Mouse (Mus musculus) adrenal gland, adult 18-20 months (tissue): ENCODE measurements around the gene Klc3. TPM values are rescaled to one million over a fixed set of nuclear protein-coding genes. Genes with fewer than 3 reads are reported as not detected.

Source experiments
- DNase-seq, 2 experiments: peaks; one replicate each; pipeline ENCODE4 v3.0.0; 2021 to 2022; ENCODE audit warnings: low spot score in 2 of 2
- total RNA-seq, 2 experiments: library from RNA; stranded (reverse); gene quantifications; 1 replicate in 1 of 2; 2 replicates in 1 of 2; pipeline ENCODE4 v1.2.3; 2021

The Klc3 gene
- total RNA-seq, 2 experiments from 2014 or later: 1.3 to 3.7 TPM

DNA sequence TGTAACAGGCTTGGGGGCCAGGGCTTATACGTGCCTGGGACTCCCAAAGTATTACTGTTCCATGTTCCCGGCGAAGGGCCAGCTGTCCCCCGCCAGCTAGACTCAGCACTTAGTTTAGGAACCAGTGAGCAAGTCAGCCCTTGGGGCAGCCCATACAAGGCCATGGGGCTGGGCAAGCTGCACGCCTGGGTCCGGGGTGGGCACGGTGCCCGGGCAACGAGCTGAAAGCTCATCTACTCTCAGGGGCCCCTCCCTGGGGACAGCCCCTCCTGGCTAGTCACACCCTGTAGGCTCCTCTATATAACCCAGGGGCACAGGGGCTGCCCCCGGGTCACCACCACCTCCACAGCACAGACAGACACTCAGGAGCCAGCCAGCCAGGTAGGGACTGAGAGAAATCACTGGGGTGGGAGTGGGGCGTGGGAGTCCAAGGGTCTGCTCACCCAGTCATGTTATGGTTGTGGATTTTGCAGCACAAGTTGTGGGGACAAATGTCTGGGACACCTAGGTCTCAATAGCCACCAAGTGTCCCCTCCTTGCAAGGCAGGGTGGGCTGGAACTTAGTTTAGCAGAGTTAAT is 7.0 kb upstream of the Klc3 start:
- peak in 1 of 2 experiments; percentile 54 for DNase-seq

DNA sequence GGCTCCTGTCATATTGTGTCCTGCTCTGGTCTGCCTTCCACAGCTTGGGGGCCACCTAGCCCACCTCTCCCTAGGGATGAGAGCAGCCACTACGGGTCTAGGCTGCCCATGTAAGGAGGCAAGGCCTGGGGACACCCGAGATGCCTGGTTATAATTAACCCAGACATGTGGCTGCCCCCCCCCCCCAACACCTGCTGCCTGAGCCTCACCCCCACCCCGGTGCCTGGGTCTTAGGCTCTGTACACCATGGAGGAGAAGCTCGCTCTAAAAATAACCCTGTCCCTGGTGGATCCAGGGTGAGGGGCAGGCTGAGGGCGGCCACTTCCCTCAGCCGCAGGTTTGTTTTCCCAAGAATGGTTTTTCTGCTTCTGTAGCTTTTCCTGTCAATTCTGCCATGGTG is 5.8 kb upstream of the Klc3 start:
- DNase-seq: no peak

DNA sequence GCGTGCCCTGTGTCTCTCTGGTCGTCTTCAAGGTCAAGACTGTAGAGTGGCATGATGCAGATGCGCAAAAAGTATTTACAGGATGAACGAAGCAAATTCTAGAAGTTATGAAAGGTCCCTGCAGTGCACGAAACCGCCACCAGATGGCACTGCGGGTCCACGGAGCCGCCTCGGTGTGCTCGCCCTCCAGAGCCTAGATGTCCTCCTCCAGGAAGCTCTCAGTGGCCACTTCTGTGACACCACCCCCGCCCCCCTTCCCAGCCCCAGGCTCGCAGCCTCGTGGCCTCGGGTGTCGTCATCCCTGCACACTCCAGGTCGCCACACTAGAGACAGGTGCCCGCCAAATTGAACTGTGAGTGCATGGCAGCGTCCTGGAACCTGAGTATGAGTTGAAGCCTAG is 1.5 kb upstream of the Klc3 start:
- peak; percentile 88 to 91 for DNase-seq

DNA sequence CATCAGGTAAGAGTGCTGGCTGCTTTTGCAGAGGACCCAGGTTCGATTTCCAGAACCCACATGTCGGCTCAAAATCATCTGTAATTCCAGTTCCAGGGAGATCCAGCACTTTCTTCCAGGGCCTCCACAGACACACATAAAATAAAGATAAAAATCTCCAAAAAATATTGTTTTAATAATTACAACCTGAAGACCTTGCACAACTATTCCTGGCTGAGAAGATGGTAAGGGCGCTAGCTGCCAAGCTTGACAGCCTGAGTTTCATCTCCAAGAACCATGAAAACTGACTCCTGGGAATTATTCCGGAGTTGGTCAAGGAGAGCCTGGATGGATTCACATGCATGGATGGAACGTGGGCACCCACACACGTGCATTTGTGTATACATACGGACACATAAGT is 572 bp upstream of the Klc3 start, which contains the start of gene Ckm:
Gene Ckm (plus strand): TSS at position 301 of the 400 bp plus-strand sequence.
- DNase-seq: no peak

DNA sequence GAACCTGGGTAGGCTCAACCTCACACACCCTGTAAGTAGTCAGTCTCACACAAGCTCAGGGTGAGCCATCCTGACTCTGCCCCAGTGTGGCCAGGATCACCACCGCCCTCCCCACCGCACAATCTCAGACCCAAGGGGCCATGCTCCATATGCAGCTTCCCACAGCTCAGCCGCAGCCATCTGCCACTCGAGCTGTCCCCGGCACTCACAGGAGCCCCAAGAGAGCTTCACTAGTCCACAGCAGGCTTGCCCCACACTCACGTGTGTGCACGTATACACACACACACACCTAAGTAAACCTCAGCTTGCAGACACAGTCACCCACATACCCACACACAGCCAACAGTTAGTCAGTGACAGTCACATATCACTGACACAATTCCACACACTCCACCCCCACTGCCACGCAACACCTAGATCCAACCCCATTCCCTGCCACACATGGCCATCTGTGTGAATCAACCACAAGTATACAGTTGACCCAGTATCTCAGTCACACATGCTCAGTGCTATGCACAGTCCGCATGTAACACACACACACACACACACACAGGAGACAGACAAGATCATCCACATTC is 1.3 kb downstream of the Klc3 start:
- DNase-seq: no peak

DNA sequence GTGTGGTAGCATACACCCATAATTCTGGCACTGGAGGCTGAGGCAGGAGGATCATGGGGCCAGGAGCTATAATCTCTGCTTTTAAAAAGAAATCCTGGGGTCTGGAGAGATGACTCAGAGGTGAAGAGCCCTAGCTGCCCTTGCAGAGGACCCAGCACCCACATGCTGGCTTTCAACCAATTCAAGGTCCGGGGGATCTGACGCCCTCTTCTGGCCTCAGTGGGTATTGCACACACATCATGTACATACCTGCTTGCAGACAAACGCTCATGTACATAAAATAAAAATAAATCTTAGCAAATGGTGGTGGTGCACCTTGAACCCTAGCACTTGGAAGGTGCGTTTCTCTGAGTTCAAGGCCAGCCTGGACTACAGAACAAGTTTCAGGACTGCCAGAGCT is 3.0 kb downstream of the Klc3 start:
- no peak for DNase-seq

DNA sequence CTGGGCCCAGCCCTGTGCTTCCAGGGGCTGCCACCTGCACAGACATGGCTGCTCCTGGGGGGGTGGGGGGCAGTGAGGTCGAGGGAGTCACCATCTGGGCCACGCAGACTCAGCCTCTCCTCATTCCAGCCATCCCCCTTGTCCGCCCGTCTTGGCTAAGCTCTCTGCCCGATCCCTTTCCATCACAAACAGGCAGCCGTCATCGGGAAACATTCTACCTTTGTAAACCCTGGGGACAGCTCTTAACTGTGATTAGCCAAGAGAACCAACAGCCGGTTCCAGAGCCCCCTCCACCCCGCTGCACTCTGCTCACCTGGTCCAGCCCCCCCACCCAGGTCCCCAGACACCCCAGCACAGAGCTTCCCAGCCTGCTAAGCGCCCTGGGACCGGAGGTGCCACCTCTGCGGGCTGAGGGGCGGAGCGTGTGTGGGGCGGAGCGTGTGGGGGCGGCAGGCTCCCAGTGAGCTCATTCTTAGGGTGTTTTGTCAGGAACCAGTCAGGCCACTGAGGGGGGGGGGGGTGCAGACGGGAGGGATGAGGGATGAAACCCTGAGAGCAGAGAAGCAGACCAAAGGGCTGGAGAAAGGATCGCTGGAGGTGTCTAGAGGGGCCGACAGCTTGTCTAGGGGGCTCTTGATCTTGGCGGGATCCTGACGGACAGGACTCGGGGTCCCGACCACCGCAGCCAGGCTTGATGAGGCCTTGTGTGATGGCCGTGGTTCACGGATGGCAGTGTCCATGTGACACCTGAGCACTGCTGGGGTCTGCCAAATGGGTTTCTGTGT is 4.2 kb downstream of the Klc3 start:
- DNase-seq: peak; percentile 64 to 67

DNA sequence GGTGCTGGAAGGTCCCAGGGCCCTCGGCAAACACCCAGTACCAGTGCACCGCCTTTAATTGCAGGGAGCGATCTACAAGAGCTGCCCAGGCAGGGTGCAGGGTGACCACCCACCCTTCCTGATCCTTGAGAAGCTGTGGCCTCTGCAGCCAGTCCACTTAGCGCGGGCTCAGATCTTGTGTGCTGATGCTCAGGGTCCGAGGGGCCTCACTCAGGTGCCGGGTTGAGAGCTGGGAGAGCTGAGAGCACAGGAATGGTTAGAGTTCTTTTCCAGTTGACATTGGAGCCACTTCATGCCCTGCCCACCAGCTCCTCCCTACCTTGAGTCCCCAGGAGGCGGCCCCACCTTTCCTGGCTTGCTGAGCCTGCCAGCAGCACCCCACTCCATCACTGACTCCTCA is 9.4 kb downstream of the Klc3 start:
- DNase-seq: peak in 1 of 2 experiments; percentile 18

DNA sequence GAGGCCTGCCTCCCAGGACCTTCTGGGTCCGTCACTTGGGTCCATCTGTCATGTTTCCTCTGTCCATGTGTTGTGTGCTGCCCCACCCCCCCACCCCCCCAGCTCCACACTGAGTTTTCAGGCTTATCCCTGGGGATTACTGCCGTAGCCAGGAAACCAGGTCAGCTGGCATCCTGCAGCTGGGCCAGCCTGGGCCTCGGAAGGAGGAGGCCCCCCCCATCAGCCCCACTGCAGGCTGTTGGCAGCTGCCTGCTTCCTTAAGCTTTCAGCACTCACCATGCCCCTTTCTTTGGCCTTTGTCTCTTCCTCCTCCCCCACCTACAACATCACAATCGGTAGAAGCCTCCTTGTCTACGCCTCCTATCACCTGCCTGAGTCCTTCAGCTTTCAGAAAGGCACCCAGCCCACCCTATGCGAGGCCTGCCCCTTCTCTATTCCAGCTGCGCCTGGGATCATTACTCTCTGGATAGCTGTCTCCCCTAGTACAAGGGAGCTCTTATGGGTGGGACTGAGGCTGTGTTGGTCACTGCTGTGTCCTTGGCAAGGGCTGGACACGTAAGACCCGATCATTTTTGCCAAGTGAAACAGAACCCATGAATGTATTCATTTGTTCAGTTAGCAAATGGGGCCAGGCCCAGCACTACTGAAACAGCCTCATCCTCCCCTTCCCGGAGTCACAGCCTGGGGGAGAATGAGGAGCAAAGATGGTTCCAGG is 15.0 kb downstream of the Klc3 start:
- DNase-seq: peak in 1 of 2 experiments; percentile 15

DNA sequence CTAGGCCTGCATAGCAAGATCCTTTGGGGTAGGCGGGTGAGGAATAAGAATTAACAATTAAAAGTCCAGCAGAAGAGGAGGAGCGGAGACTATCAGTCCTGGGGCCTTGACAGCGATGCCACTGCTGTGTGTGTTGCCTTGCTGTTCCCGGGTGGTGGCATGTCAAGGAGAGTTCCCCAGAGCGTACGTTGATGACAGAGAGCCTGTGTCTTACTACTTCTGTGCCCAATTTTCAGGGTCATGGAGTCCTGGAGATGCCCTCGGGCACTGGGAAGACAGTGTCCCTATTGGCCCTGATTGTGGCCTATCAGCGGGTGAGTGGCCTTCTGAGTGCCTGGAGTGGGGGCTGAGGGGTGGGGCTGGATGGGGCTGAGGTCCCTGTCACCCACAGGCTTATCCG is 20.2 kb downstream of the Klc3 start:
- DNase-seq: no peak

DNA sequence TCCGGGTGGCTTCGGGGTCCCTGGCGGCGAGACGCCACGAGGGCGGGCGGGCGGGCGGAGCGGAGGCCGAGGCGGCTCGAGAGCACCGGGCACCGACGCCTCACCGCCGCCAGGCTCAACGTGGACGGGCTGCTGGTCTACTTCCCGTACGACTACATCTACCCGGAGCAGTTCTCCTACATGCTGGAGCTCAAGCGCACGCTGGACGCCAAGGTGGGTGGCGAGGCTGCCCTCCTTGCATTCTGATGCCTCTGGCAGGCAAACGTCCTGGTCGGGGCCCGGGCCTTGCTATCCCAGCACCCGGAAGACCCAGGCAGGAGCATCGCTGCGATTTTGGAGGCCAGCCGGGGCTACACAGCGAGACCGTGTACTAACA is 21.8 kb downstream of the Klc3 start:
- DNase-seq: no peak

DNA sequence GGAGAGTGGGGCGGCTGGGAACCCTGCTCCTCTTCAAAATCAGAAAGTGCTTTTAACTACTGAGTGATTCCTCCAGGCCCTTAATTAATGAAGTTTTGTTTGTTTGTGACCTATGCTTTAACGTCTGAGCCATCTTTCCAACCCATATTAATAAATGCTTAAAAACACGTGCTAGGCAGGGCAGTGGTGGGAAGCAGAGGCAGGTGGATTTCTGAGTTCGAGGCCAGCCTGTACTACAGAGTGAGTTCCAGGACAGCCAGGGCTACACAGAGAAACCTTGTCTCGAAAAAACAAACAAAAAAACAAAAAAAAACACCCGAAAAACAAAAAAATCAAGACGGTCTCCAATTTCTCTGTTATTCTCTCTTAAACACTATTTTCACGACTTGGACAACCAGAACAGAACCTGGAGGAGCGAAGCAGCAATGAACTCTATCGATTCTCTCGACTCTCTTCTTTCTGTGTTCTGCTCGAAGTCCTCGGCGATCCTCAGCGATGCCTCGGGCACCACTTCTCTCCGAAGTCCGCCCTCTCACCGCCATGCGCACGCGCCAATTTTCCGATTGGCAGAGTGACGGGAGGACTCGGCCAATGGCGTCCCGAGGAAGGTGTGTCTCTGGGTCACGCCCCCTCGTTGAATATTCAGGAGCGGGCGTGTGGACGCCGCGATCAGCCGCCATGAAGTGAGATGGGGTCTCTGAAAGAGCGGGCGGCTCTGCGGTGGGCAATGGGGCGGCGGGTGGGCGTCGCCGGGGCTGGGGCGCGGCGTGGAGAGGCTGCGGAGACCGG is 22.3 kb downstream of the Klc3 start, which contains the start of gene Ercc2:
Gene Ercc2 (plus strand): TSS at position 634 of the 789 bp plus-strand sequence.
- DNase-seq: peak; percentile 96 to 98

DNA sequence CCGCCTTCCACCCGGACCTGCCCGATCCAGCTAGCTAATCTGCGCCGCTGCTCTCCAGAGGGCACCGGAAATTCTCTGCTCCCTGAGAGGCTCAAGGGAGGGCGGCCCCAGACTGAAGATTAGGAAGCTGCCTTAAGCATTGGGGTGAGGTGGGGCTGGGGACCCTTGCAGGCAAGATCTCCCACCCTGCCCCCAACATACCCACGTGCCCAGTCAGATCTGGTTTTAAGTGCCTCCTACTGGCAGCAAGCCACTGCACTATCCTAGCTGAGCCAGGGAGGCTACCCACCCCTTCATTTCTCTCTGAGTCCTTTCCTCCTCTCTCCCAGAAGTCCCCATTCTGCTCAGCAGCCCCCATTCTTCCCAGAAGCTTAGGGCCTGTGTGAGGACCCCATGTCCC is 25.9 kb downstream of the Klc3 start:
- DNase-seq: no peak

DNA sequence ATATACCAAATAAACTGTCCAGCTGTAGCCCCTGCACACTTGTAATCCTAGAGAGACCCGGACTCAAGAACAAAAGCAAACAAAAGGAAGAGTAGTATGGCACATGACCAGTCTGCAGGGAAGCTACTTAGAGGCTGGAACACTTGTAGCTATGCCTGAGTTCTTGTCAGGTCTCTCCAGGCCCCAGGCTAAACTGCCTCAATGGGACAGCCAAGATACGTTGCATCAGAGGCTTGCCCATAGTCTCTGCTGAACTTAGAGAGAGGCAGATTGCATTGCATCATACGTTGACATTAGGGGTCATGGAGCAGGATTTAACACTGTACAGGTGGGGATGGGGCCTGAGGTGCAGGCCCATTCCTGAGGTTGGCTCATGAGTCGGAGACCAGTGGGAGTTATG is 27.9 kb downstream of the Klc3 start:
- no peak for DNase-seq

DNA sequence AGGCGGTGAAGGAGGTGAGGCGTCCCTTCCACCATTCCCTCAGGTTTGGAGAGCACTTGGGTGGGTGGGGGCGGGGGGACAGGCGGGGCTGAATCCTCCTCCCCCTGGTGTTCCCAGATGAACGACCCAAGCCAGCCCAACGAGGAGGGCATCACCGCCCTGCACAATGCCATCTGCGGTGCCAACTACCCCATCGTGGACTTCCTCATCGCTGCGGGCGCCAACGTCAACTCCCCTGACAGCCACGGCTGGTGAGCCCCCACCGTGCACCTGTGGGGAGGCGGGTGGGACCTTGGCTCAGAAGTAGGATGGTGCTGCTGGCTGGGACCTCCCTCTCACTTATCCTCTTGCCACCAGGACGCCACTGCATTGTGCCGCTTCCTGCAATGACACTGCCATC is 28.5 kb downstream of the Klc3 start:
- no peak for DNase-seq

DNA sequence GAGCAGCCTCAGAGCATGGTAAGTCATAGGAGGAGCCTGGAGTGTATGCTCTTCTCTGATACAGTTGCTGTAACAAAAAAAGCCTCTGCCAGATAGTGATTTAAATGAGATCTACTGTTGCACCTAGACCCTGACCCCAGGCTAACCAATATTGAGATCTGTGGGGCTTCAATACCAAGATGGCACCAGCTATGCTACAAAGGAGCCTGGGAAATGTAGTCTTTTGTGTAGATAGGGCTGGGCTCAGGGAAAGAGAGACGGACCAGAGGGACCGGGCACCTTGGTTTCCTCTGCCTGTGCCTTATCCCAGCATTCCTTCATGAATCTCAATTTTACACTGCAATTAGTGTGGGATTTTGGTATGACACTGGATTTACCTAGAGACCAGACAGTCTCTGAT is 30.5 kb downstream of the Klc3 start:
- no peak for DNase-seq

DNA sequence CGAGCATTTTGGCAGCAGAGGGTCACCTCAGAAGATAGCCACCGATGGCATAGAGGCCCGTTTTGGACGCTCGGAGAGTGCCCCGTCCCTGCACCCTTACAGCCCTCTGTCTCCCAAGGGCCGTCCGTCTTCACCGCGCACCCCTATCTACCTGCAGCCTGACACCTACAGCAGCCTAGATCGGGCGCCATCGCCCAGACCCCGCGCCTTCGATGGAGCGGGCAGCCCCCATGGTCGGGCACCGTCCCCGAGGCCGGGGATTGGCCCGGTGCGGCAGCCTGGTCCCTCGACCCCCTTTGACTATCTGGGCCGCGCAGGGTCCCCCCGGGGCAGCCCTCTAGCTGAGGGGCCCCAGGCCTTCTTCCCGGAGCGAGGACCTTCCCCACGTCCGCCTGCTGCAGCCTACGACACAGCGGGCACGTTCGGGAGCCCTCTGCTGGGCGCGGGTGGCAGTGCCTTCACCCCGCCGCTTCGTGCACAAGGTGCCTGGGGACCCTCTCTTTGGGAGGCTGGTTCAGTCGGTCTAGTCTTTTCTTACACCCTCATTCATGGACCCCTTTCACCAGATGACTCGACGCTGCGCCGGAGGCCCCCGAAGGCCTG is 34.0 kb downstream of the Klc3 start:
- peak; percentile 62 to 72 for DNase-seq

DNA sequence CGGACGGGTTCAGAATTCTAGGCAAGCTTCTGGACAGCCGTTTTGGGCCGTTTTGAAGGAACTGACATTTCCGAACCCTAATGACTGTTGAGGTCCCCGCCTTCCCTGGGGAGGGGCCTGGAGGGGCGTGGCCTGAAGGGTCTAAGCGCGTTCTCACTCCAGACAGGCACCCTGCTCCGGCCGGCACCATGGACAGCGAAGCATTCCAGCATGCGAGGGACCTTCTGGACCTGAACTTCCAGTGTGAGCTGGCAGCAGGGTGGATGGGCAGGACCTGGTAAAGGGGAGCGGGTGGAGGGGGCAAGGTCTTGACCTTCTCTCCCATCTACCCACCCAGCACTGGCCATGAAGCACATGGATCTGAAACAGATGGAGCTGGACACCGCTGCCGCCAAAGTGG is 35.5 kb downstream of the Klc3 start:
- DNase-seq: peak in 1 of 2 experiments; percentile 53

DNA sequence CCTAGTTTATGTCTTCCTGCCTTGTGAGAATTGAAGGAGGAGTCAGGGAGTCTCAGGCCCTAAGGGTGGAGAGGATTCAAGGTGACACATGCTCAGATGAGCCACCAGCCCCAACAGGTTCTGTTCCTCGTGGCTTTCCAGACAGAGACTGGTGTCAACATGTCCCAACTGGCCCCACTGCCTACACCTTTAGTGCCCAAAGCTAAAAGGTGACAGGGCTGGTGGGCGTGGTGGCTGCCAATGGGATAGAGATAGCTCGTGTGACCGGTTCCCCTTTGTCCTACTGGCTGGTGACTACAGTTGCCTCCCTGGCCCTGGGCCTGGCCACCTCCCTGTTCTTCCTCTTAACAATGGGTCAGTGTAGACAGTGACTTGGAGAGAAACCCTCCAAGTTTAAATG is 38.5 kb downstream of the Klc3 start:
- no peak for DNase-seq

DNA sequence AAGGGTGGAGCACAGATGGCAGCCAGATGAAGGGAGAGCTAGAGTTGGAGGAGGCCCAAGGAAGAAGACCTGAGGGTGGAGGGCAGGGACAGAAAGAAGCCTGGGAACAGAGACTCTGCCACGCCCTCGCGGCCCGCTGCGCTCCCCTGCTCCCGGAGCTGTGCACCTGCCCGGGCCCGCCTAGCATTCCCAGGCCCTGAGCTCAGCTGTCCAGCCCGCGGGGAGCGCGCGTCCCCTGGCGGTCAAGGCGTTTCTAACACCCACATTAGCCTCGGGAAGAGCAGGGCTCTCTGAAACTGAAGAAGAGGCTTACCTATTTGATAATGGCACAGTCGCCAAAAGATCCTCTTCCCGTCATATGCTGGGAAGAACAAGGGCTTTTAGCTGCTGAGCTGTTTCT is 40.0 kb downstream of the Klc3 start:
- peak; percentile 83 for DNase-seq

DNA sequence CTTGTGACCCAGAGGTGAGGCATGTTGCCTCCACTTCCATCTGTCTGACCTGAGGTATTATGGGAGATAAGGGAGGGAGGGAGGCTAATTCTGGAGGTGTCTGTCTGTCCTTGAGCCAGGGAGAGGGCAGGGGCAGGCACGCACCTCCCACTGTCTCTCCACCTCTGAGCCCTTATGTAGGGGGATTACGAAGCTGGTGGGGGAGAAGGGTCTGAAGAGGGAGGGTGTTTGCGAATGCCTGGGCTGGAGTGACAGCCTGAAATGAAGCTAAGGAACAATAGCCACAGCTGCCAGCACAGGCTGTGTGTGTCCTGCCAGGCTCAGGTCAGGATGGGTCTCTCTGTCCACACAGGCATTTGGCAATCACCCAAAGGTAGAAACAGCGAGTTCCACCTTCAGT is 41.6 kb downstream of the Klc3 start:
- DNase-seq: no peak
